Mouse (Mus musculus) mesoderm, embryonic 11.5 days (tissue): ENCODE data around the gene I830077J02Rik.
"Not testable (repeated sequence)": the region's sequence is repeated elsewhere in the genome, so short reads cannot be mapped to it uniquely, and the experiment has no call there.

Experiments
- DNase-seq: peaks from one replicate; pipeline ENCODE4 v3.0.0-alpha.2; 2012; ENCODE audit warnings: low read depth, low spot score

The I830077J02Rik gene

GRCm38 (mm10) chr3:105918355-105918745 is 14.1 kb downstream of the I830077J02Rik start:
- no peak for DNase-seq

GRCm38 (mm10) chr3:105917656-105918354 is 14.7 kb downstream of the I830077J02Rik start:
- DNase-seq = no peak

- DNase-seq = not testable (repeated sequence)
These were observed 16.0 kb downstream of the I830077J02Rik start for GRCm38 (mm10) chr3:105916455-105916854.

- no peak for DNase-seq
These were observed 17.2 kb downstream of the I830077J02Rik start for GRCm38 (mm10) chr3:105915281-105915680.

GRCm38 (mm10) chr3:105913839-105914681 is 18.4 kb downstream of the I830077J02Rik start:
- DNase-seq = no peak

GRCm38 (mm10) chr3:105912097-105912880 is 20.2 kb downstream of the I830077J02Rik start:
- no peak for DNase-seq

GRCm38 (mm10) chr3:105910519-105911190 is 21.8 kb downstream of the I830077J02Rik start:
- DNase-seq = no peak

GRCm38 (mm10) chr3:105908976-105909375 is 23.5 kb downstream of the I830077J02Rik start:
- no peak for DNase-seq

GRCm38 (mm10) chr3:105907956-105908655 is 24.4 kb downstream of the I830077J02Rik start:
- DNase-seq = no peak

- DNase-seq = no peak
These were observed 27.7 kb downstream of the I830077J02Rik start for GRCm38 (mm10) chr3:105904721-105905120.

GRCm38 (mm10) chr3:105904213-105904612 is 28.3 kb downstream of the I830077J02Rik start:
- no peak for DNase-seq

GRCm38 (mm10) chr3:105901468-105901867 is 31.0 kb downstream of the I830077J02Rik start:
- DNase-seq = no peak

- no peak for DNase-seq
These were observed 31.7 kb downstream of the I830077J02Rik start for GRCm38 (mm10) chr3:105900716-105901115.

- no peak for DNase-seq
These were observed 32.2 kb downstream of the I830077J02Rik start for GRCm38 (mm10) chr3:105900266-105900665.

GRCm38 (mm10) chr3:105899394-105900147 is 32.9 kb downstream of the I830077J02Rik start:
- peak; percentile 89 for DNase-seq

GRCm38 (mm10) chr3:105898861-105899260 is 33.6 kb downstream of the I830077J02Rik start:
- no peak for DNase-seq

- no peak for DNase-seq
These were observed 34.1 kb downstream of the I830077J02Rik start for GRCm38 (mm10) chr3:105898325-105898724.

- no peak for DNase-seq
These were observed 35.7 kb downstream of the I830077J02Rik start for GRCm38 (mm10) chr3:105896811-105897210.

GRCm38 (mm10) chr3:105894601-105895592 is 37.6 kb downstream of the I830077J02Rik start:
- no peak for DNase-seq
